8 mouse cellular contexts compared by ENCODE assay signal in the genomic region with DNA sequence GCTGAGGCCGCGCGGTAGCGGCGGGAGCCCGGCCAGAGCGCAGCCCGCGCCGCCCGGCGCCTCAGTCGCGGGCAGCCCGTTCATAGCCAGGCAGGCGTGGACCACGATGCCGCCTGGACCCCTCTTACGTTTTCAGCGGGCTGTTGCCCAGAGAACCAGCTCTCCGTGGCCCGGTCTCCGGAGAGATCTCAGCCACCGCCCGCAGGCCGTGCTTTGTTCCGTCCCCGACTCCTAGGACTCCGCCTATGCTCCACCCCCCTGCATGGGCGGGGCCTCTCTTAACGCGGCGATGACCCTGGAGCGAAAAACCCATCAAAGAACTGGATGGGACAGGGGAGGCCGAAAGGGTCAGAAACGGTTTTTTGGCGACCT. TPM values are rescaled to one million over a fixed set of nuclear protein-coding genes. Genes with fewer than 3 reads are reported as not detected.
DNase-seq lines count a peak whose midpoint lies in the region; ATAC-seq and TF ChIP-seq lines count a peak whose summit lies in the region.

A gene (minus strand): TSS at position 210 of the 372 bp plus-strand sequence.

- no peak for TF ChIP-seq CTCF in C2C12 (IDR thresholded peaks at IDR 0.05; ENCODE audit: control insufficient read depth, insufficient read depth, insufficient read length)
- no peak for TF ChIP-seq CTCF in brain, embryonic 14.5 days (IDR thresholded peaks at IDR 0.05; ENCODE audit: borderline replicate concordance, extremely low read depth, insufficient read depth, insufficient read length)

- H3K4me2 ChIP-seq in heart, embryonic 11.5 days: peak within 1 kb of the TSS; percentile 93
- peak within 1 kb of the TSS; percentile 85 for H3K4me2 ChIP-seq in kidney, embryonic 16.5 days (replicated peaks; ENCODE audit: low read depth, low read length)
- H3K4me2 ChIP-seq in liver, embryonic 12.5 days: peak within 1 kb of the TSS; percentile 92
- H3K4me2 ChIP-seq in stomach, embryonic 14.5 days (replicated peaks; ENCODE audit: low read depth, low read length): peak within 1 kb of the TSS; percentile 99

- peak; percentile 43 for ATAC-seq in erythroblast, adult 5-6 weeks (replicated peaks; ENCODE audit: low FRiP score, poor library complexity, severe bottlenecking)
- peak; percentile 58; the same call in 1 of the 2 replicates for ATAC-seq in heart, embryonic 11.5 days (replicated peaks; ENCODE audit: insufficient number of reproducible peaks, low FRiP score, low TSS enrichment)
- ATAC-seq in kidney, embryonic 16.5 days (ENCODE audit: low FRiP score, low TSS enrichment): peak; percentile 70
- ATAC-seq in liver, embryonic 12.5 days: peak; percentile 62
- ATAC-seq in stomach, embryonic 14.5 days (ENCODE audit: insufficient number of reproducible peaks, insufficient read depth, low FRiP score, low read depth): peak; percentile 75

- peak within 1 kb of the TSS; percentile 99 for H3K9ac ChIP-seq in heart, embryonic 11.5 days (ENCODE audit: low read depth, low read length)
- peak within 1 kb of the TSS; percentile 98 for H3K9ac ChIP-seq in kidney, embryonic 16.5 days (replicated peaks; ENCODE audit: low read length)
- peak within 1 kb of the TSS; percentile 98 for H3K9ac ChIP-seq in liver, embryonic 12.5 days
- peak within 1 kb of the TSS; percentile 91 for H3K9ac ChIP-seq in stomach, embryonic 14.5 days (replicated peaks; ENCODE audit: low read depth, low read length)

- no peaks in the 10 kb centered on the region for H3K27me3 ChIP-seq in C2C12 (ENCODE audit: control insufficient read depth, insufficient read depth, insufficient read length)
- no peaks in the 10 kb centered on the region for H3K27me3 ChIP-seq in heart, embryonic 11.5 days (ENCODE audit: control insufficient read depth, insufficient read depth, low read length)
- H3K27me3 ChIP-seq in kidney, embryonic 16.5 days (ENCODE audit: insufficient read depth, low read length): no peaks in the 10 kb centered on the region
- H3K27me3 ChIP-seq in liver, embryonic 12.5 days (replicated peaks): peaks cover 9% of the 10 kb centered on the region; the same call in 1 of the 2 replicates
- no peaks in the 10 kb centered on the region for H3K27me3 ChIP-seq in stomach, embryonic 14.5 days (ENCODE audit: control insufficient read depth, insufficient read depth, low read length)

- H3K79me3 ChIP-seq in C2C12 (ENCODE audit: low read depth): peaks cover 33% of the 10 kb centered on the region

- peak; percentile 93 for DNase-seq in brain, embryonic 14.5 days (ENCODE audit: low read depth)
- peak; percentile 77 to 78 for DNase-seq in natural killer cell, adult 2 months (ENCODE audit: low spot score in 2 of 2)

- peaks cover 10% of the 10 kb centered on the region for H3K36me3 ChIP-seq in C2C12 (ENCODE audit: control insufficient read depth, insufficient read depth)
- no peaks in the 10 kb centered on the region for H3K36me3 ChIP-seq in heart, embryonic 11.5 days (ENCODE audit: control insufficient read depth, insufficient read depth, low read length)
- H3K36me3 ChIP-seq in kidney, embryonic 16.5 days (ENCODE audit: insufficient read depth, low read length): 0 out of 2 replicates have a peak, but pooled peaks cover 5% of the 10 kb centered on the region
- H3K36me3 ChIP-seq in liver, embryonic 12.5 days: peaks cover 11% of the 10 kb centered on the region
- H3K36me3 ChIP-seq in stomach, embryonic 14.5 days (ENCODE audit: control insufficient read depth, insufficient read depth, low read length): no peaks in the 10 kb centered on the region; the same call in 1 of the 2 replicates

- peaks cover 65% of the 10 kb centered on the region for H3K79me2 ChIP-seq in C2C12 (ENCODE audit: control insufficient read depth, insufficient read depth)

- under 1% methylated on average over 37 of the region's 37 CpGs for whole genome bisulfite sequencing in heart, embryonic 11.5 days (ENCODE audit: insufficient replicate concordance)
- WGBS in kidney, embryonic 16.5 days: under 1% methylated on average over 37 of the region's 37 CpGs
- under 1% methylated on average over 37 of the region's 37 CpGs for WGBS in liver, embryonic 12.5 days (ENCODE audit: insufficient replicate concordance)
- WGBS in stomach, embryonic 14.5 days: under 1% methylated on average over 37 of the region's 37 CpGs

- TF ChIP-seq POLR2A in brain, embryonic 14.5 days (IDR thresholded peaks at IDR 0.05; ENCODE audit: borderline replicate concordance, extremely low read depth, insufficient read depth, insufficient read length, poor library complexity, severe bottlenecking): peak; percentile 94

- H3K9me3 ChIP-seq in heart, embryonic 11.5 days (replicated peaks; ENCODE audit: control insufficient read depth, low read length): no peaks in the 10 kb centered on the region
- H3K9me3 ChIP-seq in kidney, embryonic 16.5 days (ENCODE audit: low read length): no peaks in the 10 kb centered on the region
- H3K9me3 ChIP-seq in liver, embryonic 12.5 days (replicated peaks): no peaks in the 10 kb centered on the region
- H3K9me3 ChIP-seq in stomach, embryonic 14.5 days (ENCODE audit: control insufficient read depth, low read depth, low read length): no peaks in the 10 kb centered on the region

- peak within 1 kb of the TSS; percentile 85 for H3K4me3 ChIP-seq in C2C12 (ENCODE audit: insufficient read depth, poor library complexity, severe bottlenecking)
- H3K4me3 ChIP-seq in heart, embryonic 11.5 days (ENCODE audit: low read depth, low read length): peak within 1 kb of the TSS; percentile 97
- peak within 1 kb of the TSS; percentile 97 for H3K4me3 ChIP-seq in kidney, embryonic 16.5 days (ENCODE audit: low read length)
- peak within 1 kb of the TSS; percentile 87 for H3K4me3 ChIP-seq in liver, embryonic 12.5 days
- H3K4me3 ChIP-seq in stomach, embryonic 14.5 days (ENCODE audit: low read depth, low read length): peak within 1 kb of the TSS; percentile 73

- H3K27ac ChIP-seq in heart, embryonic 11.5 days (ENCODE audit: low read depth, low read length): peak within 1 kb of the TSS; percentile 92
- H3K27ac ChIP-seq in kidney, embryonic 16.5 days (ENCODE audit: low read length): peak within 1 kb of the TSS; percentile 92
- H3K27ac ChIP-seq in liver, embryonic 12.5 days: peak within 1 kb of the TSS; percentile 97
- peak within 1 kb of the TSS; percentile 82 for H3K27ac ChIP-seq in stomach, embryonic 14.5 days (ENCODE audit: low read length)

- peak within 1 kb of the TSS; percentile 99 for H3ac ChIP-seq in C2C12 (ENCODE audit: control insufficient read depth, insufficient read length, low read depth)

- peaks cover 40% of the 10 kb centered on the region for H3K4me1 ChIP-seq in heart, embryonic 11.5 days (ENCODE audit: control insufficient read depth, insufficient read depth, low read length)
- H3K4me1 ChIP-seq in kidney, embryonic 16.5 days (ENCODE audit: insufficient read depth, low read length): peaks cover 65% of the 10 kb centered on the region
- peaks cover 62% of the 10 kb centered on the region for H3K4me1 ChIP-seq in liver, embryonic 12.5 days
- peaks cover 40% of the 10 kb centered on the region for H3K4me1 ChIP-seq in stomach, embryonic 14.5 days (ENCODE audit: control insufficient read depth, insufficient read depth, low read length)

TF ChIP-seq in C2C12, 6 proteins besides CTCF, POLR2A, EP300 and RAD21:
- no peak for TF ChIP-seq USF1 (IDR thresholded peaks at IDR 0.05; ENCODE audit: low read depth)
- TF ChIP-seq MYOD1 (IDR thresholded peaks at IDR 0.05; ENCODE audit: control insufficient read depth, insufficient read length, low read depth): no peak
- no peak for TF ChIP-seq MYOG (IDR thresholded peaks at IDR 0.05; ENCODE audit: control insufficient read depth, extremely low read depth, insufficient read length)
- TF ChIP-seq FOSL1 (IDR thresholded peaks at IDR 0.05; ENCODE audit: insufficient read depth, low read length, poor library complexity, severe bottlenecking): no peak
- TF ChIP-seq MAX (IDR thresholded peaks at IDR 0.05): no peak
- TF ChIP-seq CEBPB (IDR thresholded peaks at IDR 0.05; ENCODE audit: low read depth): no peak

RNA-seq across cellular contexts. Expression of the gene that starts here (rescaled TPM):
- 129 TPM for polyA plus RNA-seq in C2C12 (2012; fragmentation: generic; extraction: Trizol)
- 258 and 404 TPM in 2 replicates for polyA plus RNA-seq in brain, embryonic 14.5 days (2012; rRNA removed)
- 11.5 and 30.4 TPM in 2 replicates for total RNA-seq in erythroblast, adult 5-6 weeks (2015; ENCODE audit: low replicate concordance)
- 8.5 and 10.5 TPM in 2 replicates for total RNA-seq in erythroblast, adult 5-6 weeks (2017; ENCODE audit: low replicate concordance)
- 75.5 and 81.6 TPM in 2 replicates for polyA plus RNA-seq in heart, embryonic 11.5 days (2014; fragmentation: Nextera tagmentation; extraction: Ambion mirVana)
- 93.4 and 97.9 TPM in 2 replicates for polyA plus RNA-seq in kidney, embryonic 16.5 days (2015; fragmentation: Nextera tagmentation; extraction: Ambion mirVana)
- 45.1 and 45.3 TPM in 2 replicates for polyA plus RNA-seq in liver, embryonic 12.5 days (2016; fragmentation: Nextera tagmentation; extraction: Ambion mirVana)
- polyA plus RNA-seq in stomach, embryonic 14.5 days (2014; fragmentation: Nextera tagmentation; extraction: Ambion mirVana): 92.4 and 98.4 TPM in 2 replicates

Comparison
In these comparisons a context has a peak if more than half of its experiments do, and no peak if none do; other contexts are left out.
1. Peak in every context shown above with its lines: DNase-seq, ATAC-seq, H3K4me3 ChIP-seq and H3K27ac ChIP-seq.